In genomic region chr5:92011756-92012155, GRCm38 (mm10) we compare ENCODE assay signal across 29 mouse cellular contexts. TPM values are rescaled to one million over a fixed set of nuclear protein-coding genes. Genes with fewer than 3 reads are reported as not detected.
"Had no signal": no experiment of that assay in that cellular context is flagged by ENCODE, and none has a peak within 500 bp of the region (broad histone marks: within the 10 kb centered on the region; RNA-seq: fewer than 3 reads in every experiment).

No protein-coding gene starts in this region.

- H3K4me1 ChIP-seq: kidney, embryonic 15.5 days; limb, embryonic 13.5 days; neural tube, embryonic 12.5 days; neural tube, embryonic 15.5 days had no signal

- DNase-seq: kidney, adult 8-10 months; kidney, postnatal 10 days; kidney, postnatal 36 days; left cerebral cortex, postnatal 4 days; liver, embryonic 13.5 days; lung, adult 2 months; lung, postnatal 14 days; lung, postnatal 4 days; right cerebral cortex, adult 18-20 months; right cerebral cortex, postnatal 14 days; right cerebral cortex, postnatal 4 days; thymus, adult 2 months; thymus, postnatal 14 days; thymus, postnatal 4 days had no signal

- H3K9ac ChIP-seq: kidney, embryonic 15.5 days; limb, embryonic 13.5 days; liver, embryonic 13.5 days; neural tube, embryonic 12.5 days; neural tube, embryonic 15.5 days had no signal

- H3K4me2 ChIP-seq: kidney, embryonic 15.5 days; limb, embryonic 13.5 days; liver, embryonic 13.5 days; midbrain, embryonic 11.5 days; neural tube, embryonic 12.5 days; neural tube, embryonic 15.5 days had no signal

- H3K27me3 ChIP-seq: kidney, embryonic 15.5 days; limb, embryonic 13.5 days; liver, embryonic 13.5 days; neural tube, embryonic 12.5 days; neural tube, embryonic 15.5 days had no signal

- H3K27ac ChIP-seq: kidney, embryonic 15.5 days; limb, embryonic 13.5 days; liver, embryonic 13.5 days; neural tube, embryonic 12.5 days; neural tube, embryonic 15.5 days; stomach, postnatal 0 days had no signal

- H3K9me3 ChIP-seq: kidney, embryonic 15.5 days; limb, embryonic 13.5 days; liver, embryonic 13.5 days; neural tube, embryonic 12.5 days; neural tube, embryonic 15.5 days had no signal

- H3K4me3 ChIP-seq: kidney, embryonic 15.5 days; limb, embryonic 13.5 days; liver, embryonic 13.5 days; neural tube, embryonic 12.5 days; neural tube, embryonic 15.5 days had no signal

- H3K36me3 ChIP-seq: kidney, embryonic 15.5 days; limb, embryonic 13.5 days; liver, embryonic 13.5 days; neural tube, embryonic 12.5 days; neural tube, embryonic 15.5 days had no signal

RNA-seq across cellular contexts. Expression of gene Odaph, which starts 24.5 kb away (rescaled TPM):
- total RNA-seq: layer of hippocampus, postnatal 14 days; left cerebral cortex, adult 8-10 months; left cerebral cortex, postnatal 14 days; left cerebral cortex, postnatal 4 days; liver, adult 2 months; megakaryocyte-erythroid progenitor cell, adult 5-6 weeks had no signal
- polyA plus RNA-seq: kidney, embryonic 15.5 days; limb, embryonic 13.5 days; liver, adult 2 months; liver, embryonic 13.5 days; liver, embryonic 16.5 days; lung, adult 2 months; lung, embryonic 16.5 days; midbrain, embryonic 11.5 days; neural tube, embryonic 12.5 days; stomach, embryonic 14.5 days; thymus, adult 2 months had no signal

RNA-seq across cellular contexts. Expression of gene Cdkl2, which starts 31.9 kb away (rescaled TPM):
- total RNA-seq: megakaryocyte progenitor cell, adult 5-6 weeks had no signal
